Mouse (Mus musculus) heart, embryonic 10.5 days (tissue): Measurements from ENCODE around the gene Kcnd2. TPM values are rescaled to one million over a fixed set of nuclear protein-coding genes. Genes with fewer than 3 reads are reported as not detected.

Experiments
- DNase-seq: peaks from one replicate; pipeline ENCODE4 v3.0.0-alpha.2; 2017; ENCODE audit warnings: low spot score
- H3K27ac ChIP-seq: fragments of 300-500 bp; sonication (generic); 2 replicates; pipeline ENCODE4 v1.5.1; 2016; ENCODE audit warnings: mild to moderate bottlenecking
- H3K27me3 ChIP-seq: fragments of 300-500 bp; sonication (generic); 2 replicates; pipeline ENCODE4 v1.6.1; 2016; ENCODE audit warnings: mild to moderate bottlenecking; ENCODE audit not compliant: poor library complexity, insufficient read depth, severe bottlenecking
- H3K36me3 ChIP-seq: fragments of 300-500 bp; sonication (generic); 2 replicates; pipeline ENCODE4 v1.6.1; 2016; ENCODE audit warnings: mild to moderate bottlenecking, moderate library complexity
- H3K4me1 ChIP-seq: fragments of 300-500 bp; sonication (generic); 2 replicates; pipeline ENCODE4 v1.6.1; 2016; ENCODE audit warnings: mild to moderate bottlenecking
- H3K4me3 ChIP-seq: fragments of 300-500 bp; sonication (generic); 2 replicates; pipeline ENCODE4 v1.5.1; 2016; ENCODE audit warnings: mild to moderate bottlenecking, moderate library complexity
- H3K9me3 ChIP-seq: fragments of 300-500 bp; sonication (generic); 2 replicates; pipeline ENCODE4 v1.6.1; 2016; ENCODE audit warnings: mild to moderate bottlenecking, moderate library complexity
- WGBS: fragments of 180-500 bp; shearing (Covaris S2); methylation state at CpG from one replicate; pipeline ENCODE4 v1.1.7; 2016; 5-methylcytosine and 5-hydroxymethylcytosine counted together
- polyA plus RNA-seq: library from polyadenylated mRNA; unstranded; fragments of >200 nt; fragmentation: Nextera tagmentation; extraction: Ambion mirVana; gene quantifications from 2 replicates; pipeline ENCODE4 v1.2.1, GENCODE M21; 2016

Kcnd2 gene
- polyA plus RNA-seq: 0.62 and 1.3 TPM in 2 replicates

DNA sequence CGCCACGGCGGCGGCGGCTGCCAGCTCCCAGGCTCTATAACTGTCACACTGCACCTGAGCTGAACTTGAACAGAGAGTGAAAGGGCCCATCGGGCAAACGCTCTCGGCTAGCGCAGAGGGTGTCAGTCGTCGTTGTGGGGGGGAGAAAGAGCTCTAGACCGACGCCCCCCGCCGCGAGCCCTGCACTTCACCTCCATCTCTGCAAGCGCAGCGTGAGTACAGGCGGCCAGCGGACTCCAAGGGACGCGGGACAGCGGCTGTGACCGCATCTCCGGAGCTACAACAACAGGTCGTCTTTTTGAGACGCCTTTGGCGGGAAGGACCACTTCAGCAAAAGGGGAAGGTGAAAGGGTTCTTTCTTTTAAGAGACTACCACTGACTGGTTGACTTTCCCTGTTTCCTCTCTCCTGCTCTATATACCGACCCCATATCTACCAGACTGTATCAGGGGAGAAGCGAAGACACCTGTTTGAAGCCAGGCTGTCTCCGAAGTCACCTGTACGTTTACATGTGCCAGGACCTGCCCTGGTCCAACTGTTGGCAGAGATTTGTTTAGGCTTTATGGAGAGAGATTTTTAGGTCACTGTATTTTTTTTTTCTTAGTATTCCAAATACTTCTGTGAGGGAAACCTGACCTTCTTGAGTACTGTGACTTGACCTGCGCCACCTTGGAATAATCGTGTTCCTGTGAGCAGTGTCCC, at the start of gene Kcnd2:
TSS of gene Kcnd2 (plus strand) at position 13 of the 701 bp plus-strand sequence.
- H3K27me3 ChIP-seq: peaks cover 16% of the 10 kb centered on the region
- H3K4me3 ChIP-seq: peak within 1 kb of the TSS; percentile 87
- WGBS: 8% methylated on average over 34 of the region's 34 CpGs
- no peak for DNase-seq
- no peaks in the 10 kb centered on the region for H3K36me3 ChIP-seq
- peak within 1 kb of the TSS; percentile 85 for H3K27ac ChIP-seq
- no peaks in the 10 kb centered on the region for H3K9me3 ChIP-seq
- H3K4me1 ChIP-seq: no peaks in the 10 kb centered on the region

DNA sequence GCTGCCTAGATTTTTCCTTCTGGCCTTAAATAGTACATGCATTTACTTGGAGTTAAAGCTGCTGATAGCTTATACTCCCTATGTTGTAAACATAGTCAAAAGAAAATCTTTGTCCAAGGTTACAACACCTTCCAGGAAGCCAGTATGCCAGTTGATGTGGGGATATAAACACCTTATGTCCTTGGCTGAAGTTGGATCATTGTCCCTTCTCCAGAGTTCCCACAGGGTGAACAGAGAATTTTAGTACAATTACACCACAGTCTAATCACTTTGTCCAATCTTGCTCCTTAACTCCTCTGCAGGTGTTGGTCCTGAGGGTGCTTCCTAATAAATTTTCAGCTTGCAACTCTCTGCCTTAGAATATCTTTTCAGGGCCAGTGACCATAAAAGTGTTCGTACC, 48.7 kb upstream of the Kcnd2 start:
- 75% methylated on average over 1 of the region's 1 CpGs for WGBS
- Histone ChIP-seq H3K27me3 (no peaks in the 10 kb centered on the region), H3K36me3 (no peaks in the 10 kb centered on the region), H3K9me3 (no peaks in the 10 kb centered on the region), H3K4me1 (no peaks in the 10 kb centered on the region), H3K4me3 (no peak overlapping the region), H3K27ac (no peak overlapping the region)
- no peak for DNase-seq

DNA sequence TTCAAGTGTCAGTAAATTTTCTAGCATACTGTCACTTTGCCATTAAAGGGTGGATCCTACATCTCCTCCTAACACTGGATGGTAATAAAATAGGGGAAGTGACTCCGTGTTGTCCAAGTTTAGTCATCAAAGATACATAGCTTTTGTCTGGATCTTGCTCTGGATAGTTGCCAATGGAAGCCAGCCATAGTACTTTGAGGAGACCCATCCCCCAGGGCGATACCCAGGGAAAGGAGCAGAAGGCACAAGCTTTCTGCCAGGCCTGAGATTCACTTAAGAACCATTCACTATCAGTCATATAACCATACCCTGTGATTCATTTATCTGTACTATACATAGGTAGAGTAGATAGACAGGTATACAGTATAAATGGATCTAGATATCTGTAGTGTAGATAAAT, 20.0 kb upstream of the Kcnd2 start:
- Histone ChIP-seq H3K27ac (no peak overlapping the region), H3K27me3 (no peaks in the 10 kb centered on the region), H3K36me3 (no peaks in the 10 kb centered on the region), H3K4me1 (no peaks in the 10 kb centered on the region), H3K9me3 (no peaks in the 10 kb centered on the region), H3K4me3 (no peak overlapping the region)
- no peak for DNase-seq
- WGBS: 72% methylated on average over 2 of the region's 2 CpGs

DNA sequence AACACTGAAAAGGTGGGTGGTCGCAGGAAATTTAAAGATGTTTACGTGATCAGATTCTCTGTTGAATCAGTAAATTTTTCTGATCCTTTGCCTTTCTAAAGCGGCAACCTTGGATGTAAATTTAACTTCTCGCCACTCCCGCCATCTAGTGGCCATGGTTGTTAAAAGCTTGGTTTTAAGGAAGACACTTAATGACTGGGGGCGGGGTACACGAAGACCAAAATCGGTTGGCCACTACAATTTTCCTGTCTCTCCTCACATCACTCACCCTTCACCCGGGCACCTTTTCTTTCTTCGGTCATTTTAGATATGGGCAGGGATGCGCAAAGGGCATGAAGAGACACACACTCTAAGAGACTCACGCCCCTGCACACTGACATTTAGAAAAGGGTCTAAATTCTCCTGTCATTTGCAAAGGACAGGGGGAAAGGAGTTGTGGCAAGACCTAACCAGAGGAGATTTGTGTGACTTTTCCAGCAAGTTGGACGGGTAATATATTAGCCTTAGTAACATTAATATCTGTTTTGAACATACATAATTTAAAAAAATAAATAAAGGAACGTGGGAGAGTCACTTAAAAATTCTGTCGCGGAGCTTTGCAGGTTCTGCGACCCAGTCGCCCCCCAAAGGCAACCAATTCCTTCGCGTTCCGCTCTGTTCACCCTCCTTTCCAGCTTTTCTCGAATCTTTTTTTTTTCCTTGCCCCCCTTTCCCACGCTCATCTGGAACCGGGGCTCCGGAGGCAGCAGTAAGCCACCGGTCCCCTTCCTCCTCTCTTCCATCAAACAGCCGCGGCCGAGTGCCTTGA, 1.2 kb upstream of the Kcnd2 start:
- peak; percentile 77 for DNase-seq
- Histone ChIP-seq H3K27ac (peak overlapping the region; percentile 85; the same call in 1 of the 2 replicates), H3K36me3 (no peaks in the 10 kb centered on the region), H3K9me3 (no peaks in the 10 kb centered on the region), H3K4me1 (no peaks in the 10 kb centered on the region), H3K27me3 (peaks cover 16% of the 10 kb centered on the region), H3K4me3 (peak overlapping the region; percentile 87)
- WGBS: 1% methylated on average over 29 of the region's 29 CpGs

DNA sequence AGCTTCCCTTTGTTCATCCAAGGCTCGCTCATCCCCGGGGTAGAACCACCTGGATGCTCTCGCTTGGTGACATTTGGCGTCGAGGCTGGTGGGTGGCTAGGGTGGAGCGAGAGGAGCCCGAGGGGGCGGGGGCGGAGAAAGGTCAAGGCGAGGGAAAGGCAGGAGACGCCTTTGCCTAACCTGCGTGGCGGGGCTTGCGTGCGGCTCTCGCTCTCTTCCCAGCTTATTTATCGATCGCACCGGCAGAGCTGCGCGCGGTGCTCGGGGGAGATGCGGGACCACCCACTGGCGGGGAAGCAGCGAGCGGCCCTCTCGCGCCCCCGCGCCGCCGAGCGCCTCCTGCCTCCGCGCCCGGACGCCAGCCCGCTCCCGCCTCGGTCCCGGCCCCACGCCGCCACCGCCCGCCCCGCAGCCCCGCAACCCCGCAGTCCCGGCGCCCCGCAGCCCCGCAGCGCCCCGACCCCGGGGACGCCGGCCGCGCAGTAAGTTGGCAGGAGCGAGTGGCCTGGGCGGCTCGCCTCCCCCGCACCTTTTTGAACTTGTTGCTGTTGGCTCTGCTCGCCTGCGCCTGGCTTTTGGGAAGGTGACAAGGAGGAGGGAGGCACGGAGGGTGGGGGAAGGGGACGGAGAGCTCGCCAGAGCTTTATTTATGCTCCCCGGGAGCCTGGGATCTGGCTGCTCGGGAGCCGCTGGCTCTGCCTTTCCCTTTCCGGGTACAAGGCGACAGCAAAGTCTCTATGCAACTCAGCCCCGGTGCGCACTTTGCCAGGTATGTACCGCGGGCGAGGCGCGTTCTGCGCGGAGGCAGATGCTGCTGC, 421 bp upstream of the Kcnd2 start:
- Histone ChIP-seq H3K27ac (peak overlapping the region; percentile 85), H3K9me3 (no peaks in the 10 kb centered on the region), H3K4me3 (peak overlapping the region; percentile 87), H3K36me3 (no peaks in the 10 kb centered on the region), H3K27me3 (peaks cover 16% of the 10 kb centered on the region), H3K4me1 (no peaks in the 10 kb centered on the region)
- peak; percentile 78 for DNase-seq
- WGBS: under 1% methylated on average over 73 of the region's 83 CpGs

DNA sequence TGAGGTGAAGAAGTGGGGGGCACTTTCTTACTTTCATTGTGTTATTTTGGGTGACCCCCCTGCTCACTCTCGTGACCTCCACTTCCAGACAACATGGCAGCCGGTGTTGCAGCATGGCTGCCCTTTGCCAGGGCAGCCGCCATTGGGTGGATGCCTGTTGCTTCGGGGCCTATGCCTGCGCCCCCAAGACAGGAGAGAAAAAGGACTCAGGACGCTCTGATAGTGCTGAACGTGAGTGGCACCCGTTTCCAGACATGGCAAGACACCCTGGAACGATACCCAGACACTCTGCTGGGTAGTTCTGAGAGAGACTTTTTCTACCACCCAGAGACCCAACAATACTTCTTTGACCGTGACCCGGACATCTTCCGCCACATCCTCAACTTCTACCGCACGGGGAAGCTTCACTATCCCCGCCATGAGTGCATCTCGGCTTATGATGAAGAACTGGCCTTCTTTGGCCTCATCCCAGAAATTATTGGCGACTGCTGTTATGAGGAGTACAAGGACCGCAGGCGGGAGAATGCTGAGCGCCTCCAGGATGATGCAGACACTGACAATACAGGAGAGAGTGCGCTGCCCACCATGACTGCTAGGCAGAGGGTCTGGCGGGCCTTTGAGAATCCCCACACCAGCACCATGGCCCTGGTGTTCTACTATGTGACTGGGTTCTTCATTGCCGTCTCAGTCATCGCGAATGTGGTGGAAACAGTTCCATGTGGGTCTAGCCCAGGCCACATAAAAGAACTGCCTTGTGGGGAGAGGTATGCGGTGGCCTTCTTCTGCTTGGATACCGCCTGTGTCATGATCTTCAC, 1.1 kb downstream of the Kcnd2 start:
- H3K4me1 ChIP-seq: no peaks in the 10 kb centered on the region
- H3K27ac ChIP-seq: no peak overlapping the region
- H3K9me3 ChIP-seq: no peaks in the 10 kb centered on the region
- WGBS: 88% methylated on average over 27 of the region's 27 CpGs
- no peak overlapping the region for H3K4me3 ChIP-seq
- H3K36me3 ChIP-seq: no peaks in the 10 kb centered on the region
- peaks cover 16% of the 10 kb centered on the region for H3K27me3 ChIP-seq
- DNase-seq: no peak

DNA sequence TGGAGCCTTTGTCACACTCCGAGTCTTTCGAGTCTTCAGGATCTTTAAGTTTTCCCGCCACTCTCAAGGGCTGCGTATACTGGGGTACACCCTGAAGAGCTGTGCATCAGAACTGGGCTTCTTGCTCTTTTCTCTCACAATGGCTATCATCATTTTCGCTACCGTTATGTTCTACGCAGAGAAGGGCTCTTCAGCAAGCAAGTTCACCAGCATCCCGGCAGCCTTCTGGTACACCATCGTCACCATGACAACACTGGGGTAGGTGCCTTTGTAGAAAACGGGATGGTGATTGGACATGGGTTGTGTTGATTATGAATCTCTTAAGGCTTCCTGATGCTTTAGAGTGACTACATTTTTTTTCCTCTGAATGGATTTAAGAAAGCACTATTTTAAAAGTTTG, 1.9 kb downstream of the Kcnd2 start:
- Histone ChIP-seq H3K9me3 (no peaks in the 10 kb centered on the region), H3K27ac (no peak overlapping the region), H3K36me3 (no peaks in the 10 kb centered on the region), H3K27me3 (peaks cover 16% of the 10 kb centered on the region), H3K4me1 (no peaks in the 10 kb centered on the region), H3K4me3 (no peak overlapping the region)
- no peak for DNase-seq
- 86% methylated on average over 10 of the region's 10 CpGs for WGBS

DNA sequence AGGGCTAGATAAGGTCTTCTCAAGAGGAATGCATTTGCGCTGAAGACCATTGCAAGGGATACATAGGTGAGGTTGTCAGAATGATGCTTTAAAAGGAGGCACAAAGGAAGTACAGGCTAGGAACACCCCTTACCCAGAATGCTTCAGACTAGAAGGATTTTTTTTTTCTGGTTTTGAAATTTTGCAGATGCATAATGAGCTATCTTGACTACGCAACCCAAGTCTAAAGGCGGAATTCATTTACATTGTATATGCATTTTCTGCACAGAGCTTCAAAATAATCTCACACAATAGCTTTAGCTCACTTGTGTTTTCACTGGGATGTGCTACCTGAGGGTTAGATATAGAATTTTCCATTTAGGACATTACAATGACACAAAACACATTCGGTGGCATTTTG, 10.8 kb downstream of the Kcnd2 start:
- Histone ChIP-seq H3K9me3 (no peaks in the 10 kb centered on the region), H3K36me3 (no peaks in the 10 kb centered on the region), H3K4me3 (no peak overlapping the region), H3K4me1 (no peaks in the 10 kb centered on the region), H3K27ac (no peak overlapping the region), H3K27me3 (no peaks in the 10 kb centered on the region)
- 87% methylated on average over 4 of the region's 4 CpGs for WGBS
- DNase-seq: no peak

DNA sequence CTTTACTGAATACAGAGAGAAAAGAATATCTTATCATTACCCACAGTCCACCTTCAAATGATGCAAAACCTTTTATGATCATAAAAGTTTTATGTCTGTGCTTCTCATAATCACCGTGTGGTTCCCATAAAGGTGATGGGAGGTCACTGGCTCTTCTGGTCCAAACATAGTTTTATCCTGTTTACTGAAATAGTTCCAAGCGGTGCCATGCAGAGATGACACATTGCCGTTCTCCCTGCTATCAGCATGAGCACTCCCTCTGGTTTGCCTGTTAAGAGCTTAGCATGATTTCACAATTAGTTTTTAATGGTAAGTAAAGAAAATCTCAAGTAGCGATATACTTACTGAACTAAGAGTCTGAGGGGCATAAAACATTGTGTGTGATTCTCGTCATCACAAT, 43.7 kb downstream of the Kcnd2 start:
- WGBS: 70% methylated on average over 5 of the region's 5 CpGs
- H3K4me1 ChIP-seq: no peaks in the 10 kb centered on the region
- H3K27me3 ChIP-seq: no peaks in the 10 kb centered on the region
- no peak for DNase-seq
- no peak overlapping the region for H3K4me3 ChIP-seq
- no peak overlapping the region for H3K27ac ChIP-seq
- H3K9me3 ChIP-seq: no peaks in the 10 kb centered on the region
- H3K36me3 ChIP-seq: no peaks in the 10 kb centered on the region

DNA sequence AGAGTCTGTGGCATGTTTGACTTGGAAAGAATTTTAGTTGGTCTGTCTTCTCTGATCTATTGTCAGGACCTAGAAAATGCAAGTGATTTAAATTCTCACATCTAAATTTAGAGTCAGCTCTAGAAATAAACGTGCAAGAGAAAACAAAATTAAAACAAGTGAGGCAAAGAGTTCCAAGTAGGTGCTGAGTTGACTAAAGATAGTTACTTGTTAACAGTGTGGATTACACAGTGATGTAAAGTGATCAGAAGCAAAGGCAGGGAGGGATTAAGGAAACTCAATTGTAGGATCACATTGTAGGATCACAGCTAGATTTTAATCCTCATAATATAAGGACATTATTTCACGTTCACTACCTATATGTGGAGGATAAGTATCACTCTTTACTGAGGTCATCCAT, 52.6 kb downstream of the Kcnd2 start:
- WGBS: 28% methylated on average over 2 of the region's 2 CpGs
- Histone ChIP-seq H3K4me1 (no peaks in the 10 kb centered on the region), H3K4me3 (no peak overlapping the region), H3K27ac (no peak overlapping the region), H3K9me3 (no peaks in the 10 kb centered on the region), H3K36me3 (no peaks in the 10 kb centered on the region), H3K27me3 (no peaks in the 10 kb centered on the region)
- DNase-seq: no peak

DNA sequence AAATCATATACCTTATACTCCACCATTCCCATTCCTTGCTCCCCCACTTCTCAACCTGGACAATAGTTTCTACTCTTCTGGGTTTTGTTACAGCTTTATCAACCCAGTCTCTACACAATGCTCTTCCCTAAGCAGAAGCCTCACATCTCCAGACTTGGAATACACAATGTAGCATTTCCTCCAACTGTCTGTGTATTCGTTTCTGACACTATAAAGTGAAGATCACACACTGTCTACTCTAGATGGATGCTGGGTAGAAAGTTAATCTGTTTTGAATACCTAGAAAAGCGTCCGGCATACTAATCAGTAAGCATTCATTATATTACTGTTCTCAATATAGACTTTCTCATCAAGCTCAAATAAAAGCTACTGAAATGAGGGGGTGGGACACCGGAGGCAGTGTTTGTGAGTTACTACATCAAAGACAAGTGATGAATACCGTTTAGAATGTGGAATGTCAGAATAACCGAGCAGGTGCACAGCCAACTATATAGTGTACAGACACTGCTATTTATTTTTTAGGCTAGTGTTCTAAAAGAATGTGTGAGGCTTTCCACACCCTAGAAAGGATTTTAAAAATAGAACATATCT, 62.1 kb downstream of the Kcnd2 start:
- no peak for DNase-seq
- Histone ChIP-seq H3K27me3 (no peaks in the 10 kb centered on the region), H3K4me1 (no peaks in the 10 kb centered on the region), H3K4me3 (no peak overlapping the region), H3K36me3 (no peaks in the 10 kb centered on the region), H3K9me3 (no peaks in the 10 kb centered on the region), H3K27ac (no peak overlapping the region)
- WGBS: 71% methylated on average over 6 of the region's 6 CpGs

DNA sequence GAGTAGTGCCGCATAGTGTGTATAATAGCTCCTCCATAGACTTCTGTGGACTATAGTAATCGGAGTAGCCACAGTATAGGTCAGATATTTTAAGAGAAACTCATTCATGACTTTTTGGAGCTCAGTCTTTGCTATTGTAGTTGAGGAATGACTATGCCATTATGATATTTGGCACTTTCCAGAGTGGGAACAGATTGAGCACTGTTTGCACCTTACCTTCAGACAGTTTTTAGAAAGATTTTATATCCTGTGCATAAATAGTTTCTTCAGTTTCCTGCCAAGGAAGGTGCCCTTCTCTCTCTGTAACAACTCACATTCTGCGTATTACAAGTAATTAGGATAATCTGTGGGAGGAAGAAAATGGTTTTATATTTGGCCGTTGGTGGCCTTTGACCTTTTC, 89.6 kb downstream of the Kcnd2 start:
- WGBS: 83% methylated on average over 4 of the region's 4 CpGs
- Histone ChIP-seq H3K4me1 (no peaks in the 10 kb centered on the region), H3K27ac (no peak overlapping the region), H3K9me3 (no peaks in the 10 kb centered on the region), H3K27me3 (no peaks in the 10 kb centered on the region), H3K4me3 (no peak overlapping the region), H3K36me3 (no peaks in the 10 kb centered on the region)
- DNase-seq: no peak
